Mouse (Mus musculus): ENCODE results near the gene Mum1l1. TPM values are rescaled to one million over a fixed set of nuclear protein-coding genes. Genes with fewer than 3 reads are reported as not detected.
"Not testable (repeated sequence)": the region's sequence is repeated elsewhere in the genome, so short reads cannot be mapped to it uniquely, and the experiment has no call there.

Gene Mum1l1
- 5.9 and 13.4 TPM in 2 replicates for total RNA-seq (2014; rRNA removed)
- 10.7 and 11.8 TPM in 2 replicates for polyA plus RNA-seq (2015; fragmentation: Nextera tagmentation; extraction: Ambion mirVana)

GRCm38 (mm10) chrX:139209829-139210225 is at the start of gene Mum1l1:
Gene Mum1l1 (plus strand): TSS chrX:139210042.
- Histone ChIP-seq H3K4me2 (ENCODE audit: low read depth, low read length) (peak within 1 kb of the TSS; percentile 64), H3K36me3 (ENCODE audit: insufficient read depth, low read length) (no peaks in the 10 kb centered on the region), H3K4me1 (ENCODE audit: insufficient read depth, low read length) (no peaks in the 10 kb centered on the region), H3K4me3 (ENCODE audit: low read length) (peak within 1 kb of the TSS; percentile 38), H3K9ac (replicated peaks; ENCODE audit: low read length) (peak within 1 kb of the TSS; percentile 24; the same call in 1 of the 2 replicates), H3K27me3 (ENCODE audit: insufficient read depth, low read length) (no peaks in the 10 kb centered on the region), H3K9me3 (ENCODE audit: low read length) (no peaks in the 10 kb centered on the region), H3K27ac (no peak within 1 kb of the TSS)
- peak; percentile 75 for DNase-seq (ENCODE audit: low spot score)
- WGBS, result 26% methylated on average over 31 of the region's 31 CpGs
- ATAC-seq, result peak; percentile 87
- no peak for TF ChIP-seq CTCF (IDR thresholded peaks at IDR 0.05; ENCODE audit: low read depth)

- ATAC-seq, result no peak
- H3K27me3 ChIP-seq (ENCODE audit: insufficient read depth, low read length), result no peaks in the 10 kb centered on the region
- no peak within 1 kb of the TSS for H3K9ac ChIP-seq (replicated peaks; ENCODE audit: low read length)
- no peak within 1 kb of the TSS for H3K4me2 ChIP-seq (ENCODE audit: low read depth, low read length)
- H3K4me1 ChIP-seq (ENCODE audit: insufficient read depth, low read length), result no peaks in the 10 kb centered on the region
- no peaks in the 10 kb centered on the region for H3K36me3 ChIP-seq (ENCODE audit: insufficient read depth, low read length)
- no peak within 1 kb of the TSS for H3K27ac ChIP-seq
- no peaks in the 10 kb centered on the region for H3K9me3 ChIP-seq (ENCODE audit: low read length)
- H3K4me3 ChIP-seq (ENCODE audit: low read length), result no peak within 1 kb of the TSS
- WGBS, result 87% methylated on average over 8 of the region's 8 CpGs
- no peak for DNase-seq (ENCODE audit: low spot score)
- TF ChIP-seq CTCF (IDR thresholded peaks at IDR 0.05; ENCODE audit: low read depth), result no peak
Observed at GRCm38 (mm10) chrX:139178928-139179327, 30.9 kb upstream of the Mum1l1 start, which contains the start of gene 4933428M09Rik. Gene 4933428M09Rik (plus strand): TSS chrX:139179228.

GRCm38 (mm10) chrX:139191506-139191905 is 18.3 kb upstream of the Mum1l1 start:
- not testable (repeated sequence) for H3K4me1 ChIP-seq (ENCODE audit: insufficient read depth, low read length); H3K9ac ChIP-seq (replicated peaks; ENCODE audit: low read length); H3K36me3 ChIP-seq (ENCODE audit: insufficient read depth, low read length); DNase-seq (ENCODE audit: low spot score); H3K9me3 ChIP-seq (ENCODE audit: low read length); H3K27ac ChIP-seq; H3K4me2 ChIP-seq (ENCODE audit: low read depth, low read length); ATAC-seq; H3K4me3 ChIP-seq (ENCODE audit: low read length); H3K27me3 ChIP-seq (ENCODE audit: insufficient read depth, low read length)
- TF ChIP-seq CTCF (IDR thresholded peaks at IDR 0.05; ENCODE audit: low read depth), result peak; percentile 28; the same call in 1 of the 2 replicates
- 90% methylated on average over 3 of the region's 3 CpGs for WGBS

- H3K4me1 ChIP-seq (ENCODE audit: insufficient read depth, low read length), result no peaks in the 10 kb centered on the region
- H3K27ac ChIP-seq, result no peak overlapping the region
- DNase-seq (ENCODE audit: low spot score) (peak; percentile 6), ATAC-seq (peak; percentile 51; the same call in 1 of the 2 replicates)
- WGBS, result 62% methylated on average over 1 of the region's 1 CpGs
- H3K4me3 ChIP-seq (ENCODE audit: low read length), result no peak overlapping the region
- H3K9ac ChIP-seq (replicated peaks; ENCODE audit: low read length), result no peak overlapping the region
- no peaks in the 10 kb centered on the region for H3K9me3 ChIP-seq (ENCODE audit: low read length)
- H3K4me2 ChIP-seq (ENCODE audit: low read depth, low read length), result no peak overlapping the region
- no peak for TF ChIP-seq CTCF (IDR thresholded peaks at IDR 0.05; ENCODE audit: low read depth)
- no peaks in the 10 kb centered on the region for H3K27me3 ChIP-seq (ENCODE audit: insufficient read depth, low read length)
- no peaks in the 10 kb centered on the region for H3K36me3 ChIP-seq (ENCODE audit: insufficient read depth, low read length)
Observed at GRCm38 (mm10) chrX:139194572-139195279, 15.1 kb upstream of the Mum1l1 start.

GRCm38 (mm10) chrX:139209191-139209828 is 532 bp upstream of the Mum1l1 start:
- H3K9me3 ChIP-seq (ENCODE audit: low read length); H3K27ac ChIP-seq; H3K4me1 ChIP-seq (ENCODE audit: insufficient read depth, low read length); H3K36me3 ChIP-seq (ENCODE audit: insufficient read depth, low read length); H3K9ac ChIP-seq (replicated peaks; ENCODE audit: low read length); DNase-seq (ENCODE audit: low spot score); H3K27me3 ChIP-seq (ENCODE audit: insufficient read depth, low read length); ATAC-seq: not testable (repeated sequence)
- WGBS, result 86% methylated on average over 3 of the region's 4 CpGs
- H3K4me2 ChIP-seq (ENCODE audit: low read depth, low read length), result peak overlapping the region; percentile 64; the same call in 1 of the 2 replicates
- peak overlapping the region; percentile 38 for H3K4me3 ChIP-seq (ENCODE audit: low read length)

- no peak overlapping the region for H3K9ac ChIP-seq (replicated peaks; ENCODE audit: low read length)
- H3K4me3 ChIP-seq (ENCODE audit: low read length), result no peak overlapping the region
- no peak overlapping the region for H3K27ac ChIP-seq
- no peak overlapping the region for H3K4me2 ChIP-seq (ENCODE audit: low read depth, low read length)
- H3K27me3 ChIP-seq (ENCODE audit: insufficient read depth, low read length), result no peaks in the 10 kb centered on the region
- DNase-seq (ENCODE audit: low spot score) (no peak), ATAC-seq (no peak)
- 74% methylated on average over 4 of the region's 4 CpGs for WGBS
- TF ChIP-seq CTCF (IDR thresholded peaks at IDR 0.05; ENCODE audit: low read depth), result no peak
- no peaks in the 10 kb centered on the region for H3K36me3 ChIP-seq (ENCODE audit: insufficient read depth, low read length)
- H3K4me1 ChIP-seq (ENCODE audit: insufficient read depth, low read length), result no peaks in the 10 kb centered on the region
- H3K9me3 ChIP-seq (ENCODE audit: low read length), result no peaks in the 10 kb centered on the region
Observed at GRCm38 (mm10) chrX:139214765-139215164, 4.9 kb downstream of the Mum1l1 start.

Data from hindbrain, postnatal 0 days (tissue).